Mouse (Mus musculus) myocyte (in vitro differentiated cells): ENCODE results near the gene Msrb2.

Experiments
- E2F4 ChIP-seq: IDR thresholded peaks from one replicate; pipeline ENCODE4 v1.6.1; 2011; ENCODE audit warnings: mild to moderate bottlenecking, control low read depth, moderate library complexity; ENCODE audit not compliant: insufficient read depth
- MAX ChIP-seq: IDR thresholded peaks from one replicate; pipeline ENCODE4 v1.6.1; 2011; ENCODE audit warnings: low read depth, mild to moderate bottlenecking, control low read depth
- MYOD1 ChIP-seq, 3 experiments: IDR thresholded peaks; one replicate each; pipeline ENCODE4 v1.6.1; 2011; ENCODE audit warnings: control low read depth in 2 of 3, low read depth in 2 of 3, mild to moderate bottlenecking in 2 of 3, moderate library complexity in 1 of 3; ENCODE audit not compliant: insufficient read length in 2 of 3, control insufficient read depth in 1 of 3
- POLR2A ChIP-seq: IDR thresholded peaks from one replicate; pipeline ENCODE4 v1.6.1; 2011; ENCODE audit warnings: low read depth, mild to moderate bottlenecking, control low read depth, moderate library complexity; ENCODE audit not compliant: insufficient read length
- TCF12 ChIP-seq: IDR thresholded peaks from one replicate; pipeline ENCODE4 v1.6.1; 2011; ENCODE audit warnings: mild to moderate bottlenecking, control low read depth; ENCODE audit not compliant: poor library complexity, insufficient read depth, severe bottlenecking
- USF1 ChIP-seq: IDR thresholded peaks from one replicate; pipeline ENCODE4 v1.6.1; 2011; ENCODE audit warnings: low read depth, mild to moderate bottlenecking, control low read depth, moderate library complexity

DNA sequence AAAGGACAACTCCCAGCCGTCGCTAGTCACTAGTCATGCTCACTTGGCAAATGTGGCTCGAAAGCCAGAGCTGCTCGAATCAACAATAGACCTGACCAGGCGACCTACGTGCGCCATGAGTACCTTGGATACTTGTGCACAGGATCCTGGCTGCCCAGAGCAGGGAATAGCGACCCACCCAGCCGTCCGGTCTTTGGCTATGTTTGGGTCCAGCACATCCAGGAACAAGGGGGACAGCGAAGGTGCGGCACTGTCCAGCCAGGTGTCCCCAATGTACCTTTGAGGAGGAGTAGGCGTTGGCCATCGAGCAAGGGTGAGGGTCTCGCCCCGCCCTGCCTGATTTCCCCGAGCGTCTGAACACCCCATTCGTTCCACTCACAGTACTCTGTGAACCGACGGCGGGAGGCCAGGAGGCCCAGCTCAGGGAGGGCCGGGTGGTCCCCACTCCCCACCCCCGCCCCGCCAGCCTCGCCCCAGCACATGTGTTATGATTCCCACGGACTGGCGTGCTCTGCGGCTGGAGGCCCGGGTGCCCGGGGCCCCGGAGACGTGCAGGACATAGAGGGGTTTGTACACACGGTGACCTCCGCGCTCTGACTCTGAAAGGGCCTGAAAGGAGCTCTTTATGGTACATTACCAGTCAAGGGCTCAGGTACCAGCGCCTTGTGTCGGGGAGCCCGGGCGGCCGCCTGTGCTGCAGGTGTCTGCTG, 60.5 kb downstream of the Msrb2 start:
- TF ChIP-seq MAX (no peak), POLR2A (no peak), E2F4 (no peak), USF1 (no peak), MYOD1 (IDR thresholded peaks at IDR 0.05; ENCODE audit: control insufficient read depth in 1 of 3, insufficient read length in 2 of 3, low read depth in 2 of 3) (no peak), TCF12 (no peak)
